Mouse (Mus musculus): ENCODE data around the gene 4930503B20Rik.

4930503B20Rik gene

DNA sequence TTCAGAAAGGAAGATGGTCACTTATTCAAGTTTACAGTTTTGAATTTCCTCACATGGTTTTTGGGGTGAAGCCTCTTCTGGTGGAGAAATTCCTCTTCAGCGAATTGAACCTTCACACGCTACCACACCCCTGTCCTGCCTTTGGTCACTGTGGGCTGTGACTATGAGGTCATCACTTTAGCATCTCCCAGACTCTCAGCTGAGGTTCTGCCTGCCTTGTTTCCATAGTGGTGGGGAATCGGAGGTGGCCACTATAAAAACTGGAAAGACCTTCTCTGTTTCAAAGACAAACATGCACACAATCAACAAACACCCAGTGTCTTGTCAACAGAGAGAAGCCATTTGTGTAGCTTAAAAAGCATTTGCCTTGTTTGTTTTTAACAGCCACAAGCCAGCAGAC, at the start of gene 4930503B20Rik:
Gene 4930503B20Rik, minus strand, starts transcription at position 101 of the 400 bp plus-strand sequence.
- no peak for DNase-seq (ENCODE audit: low spot score)

GRCm38 (mm10) chr3:146700051-146700450, 48.9 kb upstream of the 4930503B20Rik start:
- DNase-seq (ENCODE audit: low spot score): no peak

GRCm38 (mm10) chr3:146698982-146699381, 47.9 kb upstream of the 4930503B20Rik start:
- DNase-seq (ENCODE audit: low spot score): no peak

- no peak for DNase-seq (ENCODE audit: low spot score)
Measured at GRCm38 (mm10) chr3:146692547-146692946, 41.4 kb upstream of the 4930503B20Rik start.

DNA sequence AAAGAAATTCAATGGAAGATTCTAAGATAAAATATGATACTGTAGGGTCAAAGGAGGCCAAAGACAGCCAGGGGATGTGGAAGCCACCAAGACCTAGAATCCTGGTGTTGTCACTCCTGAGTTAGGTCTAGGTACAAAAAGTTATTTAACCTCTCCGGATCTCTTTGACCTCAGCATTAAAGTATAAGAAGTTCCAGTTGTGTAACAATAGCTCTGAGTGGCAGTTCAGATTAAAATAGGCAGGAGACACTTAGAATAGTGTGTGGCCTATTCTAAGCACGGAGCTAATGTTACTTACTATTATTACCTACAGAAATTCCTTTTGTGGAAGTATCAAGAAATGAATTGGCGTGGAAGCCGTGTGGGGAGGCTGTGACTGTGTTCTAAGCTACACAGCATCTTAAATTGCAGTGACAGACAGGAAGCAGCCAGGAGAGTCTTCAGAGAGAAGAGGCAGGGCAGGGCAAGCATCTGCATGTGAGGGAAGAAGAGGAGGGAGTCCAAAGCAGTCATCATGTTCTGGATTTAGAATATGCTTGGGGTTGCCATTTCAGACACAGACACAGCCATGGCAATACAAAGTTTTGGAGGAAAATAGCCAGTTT, 36.1 kb upstream of the 4930503B20Rik start:
- no peak for DNase-seq (ENCODE audit: low spot score)

GRCm38 (mm10) chr3:146686428-146686827, 35.3 kb upstream of the 4930503B20Rik start:
- DNase-seq (ENCODE audit: low spot score): no peak

GRCm38 (mm10) chr3:146684811-146685675, 33.9 kb upstream of the 4930503B20Rik start, which contains the start of gene Samd13:
Samd13 (minus strand) TSS chr3:146685592.
- no peak for DNase-seq (ENCODE audit: low spot score)

- DNase-seq (ENCODE audit: low spot score): no peak
Measured at GRCm38 (mm10) chr3:146683095-146683494, 32.0 kb upstream of the 4930503B20Rik start.

DNA sequence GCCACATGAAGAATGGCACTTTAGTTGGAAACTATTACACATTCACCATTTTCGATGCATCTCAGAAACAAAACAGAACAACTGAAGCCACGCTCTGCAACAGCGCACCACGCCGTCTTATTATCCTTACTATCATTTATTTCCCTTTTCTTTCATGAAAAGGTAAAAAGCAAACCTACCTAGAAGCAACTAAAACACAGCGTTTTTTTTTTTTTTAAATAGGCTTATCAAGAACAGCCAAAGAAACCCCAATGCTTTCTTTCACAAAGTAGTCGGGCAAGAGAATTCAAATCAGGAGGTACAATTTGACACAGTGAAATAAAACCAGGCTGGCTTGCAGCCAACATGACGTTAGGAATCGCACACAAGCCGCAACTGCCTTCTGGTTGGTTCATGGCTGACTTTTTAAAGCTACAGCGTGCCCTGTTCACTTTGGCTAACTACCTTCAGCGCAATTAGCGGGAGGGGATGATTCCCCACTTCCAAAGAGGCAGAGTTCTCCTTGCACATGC, 31.1 kb upstream of the 4930503B20Rik start:
- DNase-seq (ENCODE audit: low spot score): no peak

DNA sequence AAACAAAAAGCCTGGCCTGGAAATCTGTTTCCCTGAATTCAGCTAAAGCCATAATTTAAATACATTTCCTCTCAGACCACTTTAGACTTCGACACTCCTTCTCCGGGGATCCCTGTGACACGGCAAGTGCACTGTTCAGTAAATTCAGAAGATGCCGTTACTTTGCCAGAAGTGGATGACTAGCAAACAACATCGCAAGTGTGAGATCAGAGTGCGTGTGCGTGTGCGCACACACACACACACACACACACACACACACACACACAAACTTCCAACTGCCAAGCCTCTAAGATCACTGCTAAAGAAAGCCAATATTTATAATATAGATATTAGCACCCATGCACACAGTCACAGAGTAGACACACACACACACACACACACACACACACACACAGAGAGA, 30.6 kb upstream of the 4930503B20Rik start:
- DNase-seq (ENCODE audit: low spot score): no peak

GRCm38 (mm10) chr3:146680625-146681024, 29.5 kb upstream of the 4930503B20Rik start:
- no peak for DNase-seq (ENCODE audit: low spot score)

DNA sequence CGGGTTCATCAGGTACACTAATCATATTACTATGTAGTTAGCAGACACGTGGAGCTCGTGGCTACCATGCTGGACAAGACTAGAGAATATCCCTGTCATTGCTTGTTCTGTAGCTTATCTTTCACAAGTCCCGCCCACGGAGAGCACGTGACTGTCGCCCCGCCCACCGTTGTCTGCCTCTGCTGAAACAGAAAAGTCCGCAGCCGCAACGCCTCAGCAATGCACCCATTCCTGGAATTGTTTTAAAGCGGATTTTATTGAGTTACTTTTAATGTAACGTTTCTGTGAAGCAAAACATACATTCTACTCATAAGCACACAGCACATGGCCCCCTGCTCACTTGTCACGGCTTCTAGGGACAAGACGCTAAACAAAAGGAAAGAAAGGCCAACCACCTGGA, 28.5 kb upstream of the 4930503B20Rik start:
- no peak for DNase-seq (ENCODE audit: low spot score)

DNA sequence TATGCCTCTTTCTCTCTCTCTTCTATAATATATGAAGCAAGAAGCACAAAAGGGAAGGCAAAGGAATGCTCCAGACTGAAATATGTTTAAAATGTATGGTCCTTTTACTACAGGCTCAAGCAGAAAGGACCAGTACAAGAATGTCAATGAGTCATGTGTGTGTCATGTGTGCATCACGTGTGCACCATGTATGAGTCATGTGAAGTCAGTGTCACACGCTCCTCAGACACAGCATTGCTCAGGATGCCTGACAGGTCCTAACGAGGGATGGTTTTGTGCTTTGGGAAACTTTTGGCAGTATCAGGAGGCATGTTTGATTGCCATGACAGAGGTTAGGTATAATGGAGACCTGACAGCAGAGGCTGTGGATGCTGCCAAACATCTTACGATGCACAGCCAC, 25.1 kb upstream of the 4930503B20Rik start:
- no peak for DNase-seq (ENCODE audit: low spot score)

GRCm38 (mm10) chr3:146675101-146675500, 24.0 kb upstream of the 4930503B20Rik start:
- no peak for DNase-seq (ENCODE audit: low spot score)

DNA sequence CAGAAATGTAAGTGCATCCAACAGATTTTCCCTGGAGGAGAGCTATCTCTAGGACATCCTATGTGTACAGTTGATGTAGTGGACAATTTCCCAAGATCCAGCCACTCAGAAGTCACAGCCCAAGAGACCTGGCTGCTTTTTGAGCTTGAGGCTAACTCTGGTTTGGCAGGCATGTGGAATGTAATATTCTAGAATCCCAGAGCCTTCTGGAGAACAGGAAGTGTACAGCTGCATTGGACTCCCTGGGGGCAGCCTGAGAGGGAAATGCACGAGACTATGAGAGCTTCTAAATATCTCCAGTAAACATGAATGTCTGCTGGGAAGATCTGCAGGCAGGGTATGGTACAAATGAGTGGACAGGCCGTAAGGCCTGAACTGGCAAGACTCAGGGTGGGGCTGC, 20.0 kb upstream of the 4930503B20Rik start:
- DNase-seq (ENCODE audit: low spot score): no peak

DNA sequence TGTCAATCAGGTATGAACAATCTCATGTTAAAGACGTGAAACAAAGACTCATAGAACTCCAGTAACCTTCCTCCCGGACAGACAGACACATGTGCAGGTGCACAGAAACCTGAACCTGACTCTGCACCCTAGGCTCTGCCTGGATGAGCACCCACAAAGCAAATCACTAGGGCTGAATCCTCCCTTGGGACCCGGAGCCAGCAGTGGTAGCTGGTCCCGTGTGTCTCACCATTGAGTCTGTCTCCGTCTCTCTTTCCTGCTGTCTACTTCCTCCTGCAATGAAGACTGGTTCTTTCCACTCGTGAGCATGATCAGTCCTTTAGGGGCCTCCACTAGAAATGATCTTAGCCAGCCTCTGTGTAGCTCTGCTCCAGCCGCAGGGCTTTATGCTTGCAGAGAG, 10.8 kb upstream of the 4930503B20Rik start:
- no peak for DNase-seq (ENCODE audit: low spot score)

- no peak for DNase-seq (ENCODE audit: low spot score)
Measured at GRCm38 (mm10) chr3:146661001-146661400, 9.9 kb upstream of the 4930503B20Rik start.

GRCm38 (mm10) chr3:146659321-146659720, 8.2 kb upstream of the 4930503B20Rik start:
- DNase-seq (ENCODE audit: low spot score): no peak

- DNase-seq (ENCODE audit: low spot score): no peak
Measured at GRCm38 (mm10) chr3:146658061-146658639, 7.0 kb upstream of the 4930503B20Rik start.

DNA sequence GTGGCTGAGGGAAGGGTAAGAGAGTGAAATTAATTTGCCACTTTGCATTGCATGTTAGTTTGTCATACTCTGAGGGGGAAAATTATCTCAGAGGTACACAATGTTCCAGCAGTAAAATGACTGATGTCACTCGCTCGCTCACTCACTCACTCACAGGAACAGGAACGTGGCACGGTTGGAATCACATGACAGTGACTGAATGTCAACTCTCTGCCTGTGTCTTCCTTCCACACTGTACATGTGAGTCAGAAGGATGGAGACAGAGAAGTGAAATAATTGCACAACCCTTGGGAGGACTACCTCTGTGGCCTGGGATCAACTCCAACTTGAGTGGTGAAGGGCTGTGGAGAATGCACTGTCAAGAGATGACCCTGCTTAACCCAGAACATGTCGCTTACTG, 6.3 kb upstream of the 4930503B20Rik start:
- no peak for DNase-seq (ENCODE audit: low spot score)

GRCm38 (mm10) chr3:146655111-146655577, 4.0 kb upstream of the 4930503B20Rik start:
- DNase-seq (ENCODE audit: low spot score): no peak

DNA sequence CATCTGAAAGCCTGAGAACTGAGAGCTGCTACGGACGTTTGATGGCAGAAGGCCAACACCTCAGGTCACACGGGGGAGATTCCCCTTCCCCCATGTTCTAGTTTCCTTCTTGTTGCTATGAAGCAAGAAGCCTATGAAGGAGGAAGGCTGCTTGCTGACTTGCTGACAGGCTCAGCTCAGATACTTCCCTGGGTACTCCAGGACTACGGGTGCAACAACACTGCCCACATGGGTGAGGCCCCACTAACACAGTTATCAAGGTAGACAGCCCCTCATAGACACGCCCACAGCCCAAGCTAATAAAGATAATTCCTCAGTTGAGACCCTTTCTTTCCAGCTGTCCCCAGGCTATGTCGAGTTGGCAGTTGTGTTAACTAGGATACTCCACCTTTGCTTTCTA, 2.6 kb upstream of the 4930503B20Rik start:
- DNase-seq (ENCODE audit: low spot score): no peak

- no peak for DNase-seq (ENCODE audit: low spot score)
Measured at GRCm38 (mm10) chr3:146652431-146652830, 1.3 kb upstream of the 4930503B20Rik start.

Data from urinary bladder, postnatal 10 days (tissue).